Mouse (Mus musculus) gastrocnemius, postnatal 36 days (tissue): ENCODE measurements around the gene Zscan2. TPM values are rescaled to one million over a fixed set of nuclear protein-coding genes. Genes with fewer than 3 reads are reported as not detected.
"Not testable (repeated sequence)": the region's sequence is repeated elsewhere in the genome, so short reads cannot be mapped to it uniquely, and the experiment has no call there.

Source experiments
- DNase-seq, 2 experiments: peaks; one replicate each; pipeline ENCODE4 v3.0.0; 2022
- intact Hi-C: fragments of 180-260 bp; cut with DNase I; formaldehyde crosslinking; loops from one replicate; pipeline ENCODE4 v1.15.1; 2025
- long read RNA-seq, 2 experiments: library from polyadenylated mRNA; stranded (forward); transcript quantifications; one replicate each; pipeline ENCODE4 v2.0.0; 2021
- total RNA-seq, 2 experiments: library from RNA; stranded (reverse); gene quantifications; 2 replicates each; pipeline ENCODE4 v1.2.3; 2021

The Zscan2 gene
- total RNA-seq: 1 to 10 TPM; 1.3 TPM
- long read RNA-seq, experiment 1: 0 reads
- long read RNA-seq, experiment 2, partial matches to known transcripts: 0 of 1 reads
- long read RNA-seq, experiment 2, other reads (novel, unspliced or antisense): 0 of 1 reads

DNA sequence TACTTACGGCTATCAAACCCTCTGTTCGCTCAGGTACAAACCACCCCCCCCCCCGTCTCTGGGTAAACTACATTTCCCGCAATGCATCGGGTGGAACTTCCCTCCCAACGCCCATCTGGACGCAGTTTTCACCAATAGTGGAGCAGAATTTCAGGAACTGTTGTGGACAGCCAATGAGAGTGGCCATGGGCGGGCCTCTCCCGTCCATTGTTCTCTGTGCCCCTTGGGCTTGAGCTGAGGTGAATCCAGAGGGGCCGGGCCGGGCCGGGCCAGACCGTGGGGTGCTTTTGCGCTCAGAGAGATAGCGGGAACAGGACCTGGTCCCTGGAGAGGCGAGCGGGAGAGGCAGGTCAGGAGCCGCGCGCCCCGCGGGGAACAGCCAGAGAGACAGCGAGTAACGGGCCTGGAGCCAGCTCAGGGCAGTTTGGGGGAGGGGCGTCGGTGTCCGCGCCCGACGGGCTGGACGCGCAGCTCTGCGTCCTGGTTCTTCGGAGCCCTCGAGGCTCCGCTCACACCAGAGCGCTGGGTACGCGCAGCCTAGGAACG, at the start of gene Zscan2:
Gene Zscan2, plus strand, starts transcription at position 192 of the 546 bp plus-strand sequence.
- peak; percentile 83 to 84 for DNase-seq
- intact Hi-C loops: no loop called here

DNA sequence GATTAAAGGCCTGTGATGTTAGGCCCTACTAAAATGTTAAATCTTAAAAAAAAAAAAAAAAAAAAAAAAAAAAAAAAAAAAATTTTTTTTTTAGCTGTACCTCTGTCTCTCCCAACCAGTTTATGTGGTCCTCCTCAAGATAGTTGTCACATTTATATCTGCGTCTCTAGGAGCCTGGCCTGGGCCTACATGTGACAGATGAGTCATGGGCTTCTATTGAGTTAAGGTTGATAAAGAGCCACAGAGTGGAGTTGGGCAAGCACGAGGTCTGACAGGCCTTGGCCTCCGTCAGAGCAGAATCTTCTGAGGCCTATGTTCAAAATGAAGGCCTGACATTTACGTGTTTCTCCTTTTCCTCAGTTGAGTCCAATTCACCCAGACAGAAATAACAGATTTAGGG, 47.3 kb upstream of the Zscan2 start:
- intact Hi-C loops: no loop called here
- no peak for DNase-seq

DNA sequence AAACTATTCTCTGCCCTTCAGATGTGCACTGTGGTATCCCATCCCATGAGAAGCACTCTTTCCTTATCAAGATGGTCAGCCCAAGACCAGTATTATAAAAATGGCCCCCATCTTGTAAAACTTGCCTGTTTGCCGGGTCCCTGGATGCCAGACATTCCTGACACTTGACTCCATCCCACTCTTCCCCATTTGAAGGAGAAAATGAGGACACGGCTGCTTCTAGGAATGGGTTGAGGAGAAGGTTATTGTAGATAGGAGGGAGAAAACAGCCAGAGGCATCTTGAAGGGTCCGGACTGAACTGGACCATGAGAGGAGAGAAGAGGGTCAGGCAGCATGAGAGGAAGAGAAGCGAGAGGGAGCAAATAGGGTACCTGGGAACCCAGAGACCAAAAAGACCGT, 44.1 kb upstream of the Zscan2 start:
- DNase-seq: no peak
- intact Hi-C loops: no loop called here

DNA sequence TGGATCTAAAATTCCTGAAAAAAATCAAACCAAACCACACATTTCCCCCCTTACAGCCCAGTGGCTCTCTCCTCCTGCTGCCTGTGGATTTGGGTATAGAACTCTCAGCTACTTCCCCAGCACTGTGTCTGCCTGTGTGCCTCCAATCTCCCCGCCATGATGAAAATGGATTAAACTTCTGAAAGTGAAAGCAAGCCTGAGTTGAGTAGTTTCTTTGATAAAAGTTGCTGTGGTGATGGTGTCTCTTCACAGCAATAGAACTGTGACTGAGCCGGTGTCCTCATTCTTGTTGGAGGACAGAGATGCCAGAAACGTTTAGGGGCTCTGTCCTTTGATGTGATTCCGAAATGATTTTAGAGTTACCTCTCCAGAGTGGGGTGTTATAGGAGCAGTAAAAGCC, 39.9 kb upstream of the Zscan2 start:
- intact Hi-C loops: no loop called here
- no peak for DNase-seq

DNA sequence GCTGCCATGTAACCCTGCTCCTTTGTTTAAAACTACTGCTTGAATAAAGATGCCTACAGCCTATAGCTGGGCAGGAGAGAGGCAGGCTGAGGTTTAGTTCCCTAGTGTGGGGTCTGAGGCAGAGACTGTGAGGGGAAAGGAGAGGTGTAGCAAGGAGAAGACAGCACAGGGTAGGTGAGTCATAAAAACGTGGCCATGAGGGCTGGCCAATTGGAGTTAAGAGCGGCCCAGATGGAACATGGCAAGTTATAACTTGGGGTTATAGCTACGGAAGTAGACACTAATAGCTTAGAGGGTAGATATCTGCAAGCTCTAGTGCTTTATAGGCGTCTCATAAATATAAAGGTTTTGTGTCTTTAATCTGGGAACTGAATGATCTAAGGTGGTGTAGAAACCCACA, 37.5 kb upstream of the Zscan2 start:
- DNase-seq: no peak
- intact Hi-C loops: no loop called here

DNA sequence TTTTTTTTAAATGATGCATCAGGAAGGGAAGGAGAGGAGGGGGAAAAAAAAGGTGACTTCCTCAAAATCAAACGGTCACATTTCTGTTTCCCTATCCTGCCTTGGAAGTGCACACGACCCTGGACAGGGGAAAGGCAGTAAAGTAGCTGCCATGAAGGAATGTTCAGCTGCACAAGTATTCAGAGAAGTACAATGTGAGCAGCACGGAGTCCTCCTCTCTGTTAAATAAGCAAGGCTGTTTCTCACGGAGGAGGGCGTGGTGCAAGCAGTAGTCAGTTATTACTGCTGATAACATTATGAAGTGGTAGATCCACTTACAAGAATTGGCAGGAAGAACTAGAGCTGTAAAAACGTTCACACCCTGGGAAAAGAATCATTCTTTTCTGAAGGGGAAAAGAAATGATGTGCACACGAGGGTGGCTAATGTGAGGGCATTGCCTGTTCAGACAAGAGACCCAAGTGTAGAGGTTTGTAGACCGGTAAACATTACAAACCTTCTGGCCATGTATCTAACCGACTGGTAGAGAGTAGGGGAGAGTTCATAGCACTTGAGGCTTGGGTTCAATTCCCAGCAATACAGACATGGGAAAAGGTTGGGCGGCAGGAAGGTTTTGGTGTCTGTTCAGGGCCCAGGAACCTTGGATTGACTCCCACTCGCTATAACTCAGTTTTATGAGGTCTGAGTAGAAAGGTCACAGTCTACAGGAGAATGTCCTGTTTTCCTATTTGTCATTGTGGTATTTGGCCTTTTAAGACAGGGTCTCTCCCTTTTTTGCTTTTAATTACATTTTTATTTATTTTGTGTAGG, 36.6 kb upstream of the Zscan2 start:
- no peak for DNase-seq
- intact Hi-C loops: no loop called here

DNA sequence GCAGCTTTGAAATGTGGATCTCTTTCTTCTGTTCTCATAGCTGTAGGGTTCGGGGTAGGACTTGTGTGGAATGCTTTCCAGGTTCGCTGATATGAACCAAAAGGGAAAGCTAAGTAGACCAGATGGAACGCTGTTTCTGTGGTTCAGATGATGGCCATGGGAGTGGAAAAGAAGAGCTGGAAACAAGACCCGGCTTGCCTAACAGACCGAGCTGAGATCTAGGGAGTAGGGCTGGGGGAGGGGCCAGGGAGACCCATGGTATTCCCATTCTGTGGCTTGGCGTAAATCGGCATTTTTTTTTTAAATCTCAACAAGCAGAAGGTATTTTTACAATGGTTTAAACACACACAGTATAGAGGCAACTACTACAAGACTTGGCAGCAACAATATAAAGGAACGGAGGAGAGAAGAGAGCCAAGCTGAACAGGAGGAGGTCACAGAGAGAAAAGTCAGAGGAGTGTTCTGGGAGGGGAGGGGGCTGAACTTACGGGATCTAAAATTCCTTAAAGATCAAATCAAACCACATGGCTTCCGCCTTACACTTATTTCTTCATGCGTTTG, 34.8 kb upstream of the Zscan2 start, which contains the start of gene Iqgap1:
Gene Iqgap1, minus strand, starts transcription at position 132 of the 561 bp plus-strand sequence.
- intact Hi-C loops: no loop called here
- DNase-seq: no peak

DNA sequence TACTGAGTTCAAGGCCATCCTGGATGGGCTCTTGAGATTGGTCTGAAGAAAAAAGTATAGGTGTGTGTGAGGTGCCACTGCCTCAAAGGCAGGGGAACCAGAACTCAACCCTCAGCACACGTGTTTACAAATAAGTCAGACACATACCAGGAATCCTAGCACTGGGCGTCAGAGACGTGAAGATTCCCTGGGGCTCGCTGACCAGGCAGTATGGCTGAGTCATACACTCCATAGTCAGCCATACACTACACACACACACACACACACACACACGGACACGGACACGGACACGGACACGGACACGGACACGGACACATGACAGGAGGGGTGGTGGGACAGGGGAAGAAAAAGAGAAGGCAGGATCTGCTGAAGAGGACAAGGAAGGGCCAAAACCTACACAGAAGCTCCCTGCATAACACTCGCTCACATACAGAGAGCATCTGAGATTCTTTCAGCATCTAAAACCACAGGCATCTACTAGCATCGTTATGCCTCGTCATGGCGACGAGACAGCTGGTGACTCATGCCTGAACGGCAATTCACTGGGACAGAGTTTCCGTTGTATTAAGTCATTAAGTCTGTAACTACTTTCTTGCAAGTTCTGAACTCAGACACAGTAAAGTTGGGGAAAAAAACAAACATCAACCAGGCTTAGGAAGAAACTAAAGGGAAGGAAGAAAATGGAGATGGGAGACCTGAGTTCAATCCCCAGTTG, 32.4 kb upstream of the Zscan2 start:
- DNase-seq: no peak
- intact Hi-C loops: no loop called here

DNA sequence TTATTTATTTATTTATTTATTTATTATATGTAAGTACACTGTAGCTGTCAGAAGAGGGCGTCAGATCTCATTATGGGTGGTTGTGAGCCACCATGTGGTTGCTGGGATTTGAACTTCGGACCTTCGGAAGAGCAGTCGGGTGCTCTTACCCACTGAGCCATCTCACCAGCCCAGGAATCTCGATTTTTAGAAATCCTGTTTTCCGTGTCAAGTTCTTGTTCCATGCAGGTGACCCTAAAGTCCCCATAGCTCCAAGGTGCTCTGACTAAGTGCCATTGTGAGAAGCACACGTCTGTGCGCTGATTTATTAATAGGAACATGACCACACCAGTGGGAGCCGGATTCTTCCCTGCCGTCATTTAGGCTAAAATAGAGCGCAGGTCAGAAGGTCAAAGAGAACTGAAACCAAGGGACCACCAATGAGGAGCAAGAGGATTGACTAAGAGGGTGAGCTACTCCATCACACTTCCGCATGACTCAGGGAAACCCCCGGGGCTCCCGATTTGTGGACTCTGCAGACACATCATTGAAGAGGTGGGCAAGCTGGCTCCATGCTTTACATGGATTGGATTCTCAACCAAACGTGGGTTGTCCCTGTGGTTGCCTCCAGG, 30.4 kb upstream of the Zscan2 start:
- no peak for DNase-seq
- intact Hi-C loops: no loop called here

DNA sequence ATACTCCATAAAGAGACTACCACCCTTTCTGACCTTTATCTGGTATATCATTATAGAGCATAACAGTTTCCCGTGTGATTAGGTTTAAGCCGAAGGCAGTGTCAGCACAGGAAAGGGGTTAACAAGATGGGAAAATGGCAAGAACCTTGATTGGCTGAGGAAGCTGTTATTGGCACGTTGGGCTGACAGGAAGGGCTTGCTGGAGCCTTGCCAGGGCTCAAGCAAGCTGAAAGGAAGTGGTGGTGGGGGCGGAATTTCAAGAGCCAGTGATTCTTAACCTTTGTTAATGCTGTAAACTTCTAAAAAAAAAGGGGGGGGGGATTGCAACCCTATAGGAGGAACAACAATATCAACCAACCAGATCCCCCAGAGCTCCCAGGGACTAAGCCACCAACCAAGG, 28.5 kb upstream of the Zscan2 start:
- intact Hi-C loops: no loop called here
- no peak for DNase-seq

DNA sequence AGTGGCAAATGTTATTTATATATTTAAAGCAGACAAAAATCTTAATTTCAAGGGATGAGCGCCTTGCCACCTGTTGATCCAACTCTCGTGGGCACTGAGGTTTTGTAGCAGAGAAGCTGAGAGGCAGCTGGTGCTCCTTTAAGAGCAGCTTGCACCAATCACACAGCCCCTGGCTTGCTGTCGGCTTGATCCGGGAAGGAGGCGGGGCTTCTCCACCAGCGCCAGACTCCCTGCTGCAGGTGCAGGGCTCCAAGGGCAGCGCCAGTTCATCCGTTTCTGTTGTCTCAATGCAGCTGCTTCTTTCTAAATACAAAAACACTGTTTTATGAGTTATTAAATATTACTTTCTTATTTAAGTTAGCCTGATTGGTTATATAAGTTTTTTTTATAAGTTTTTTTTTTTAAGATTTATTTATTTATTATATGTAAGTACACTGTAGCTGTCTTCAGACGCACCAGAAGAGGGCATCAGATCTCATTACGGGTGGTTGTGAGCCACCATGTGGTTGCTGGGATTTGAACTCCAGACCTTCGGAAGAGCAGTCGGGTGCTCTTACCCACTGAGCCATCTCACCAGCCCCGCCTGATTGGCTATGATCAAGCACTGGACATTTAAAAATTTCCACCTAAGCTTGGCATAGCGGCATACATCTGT, 27.6 kb upstream of the Zscan2 start:
- peak in 1 of 2 experiments; percentile 26 for DNase-seq
- intact Hi-C loops: not testable (repeated sequence)

DNA sequence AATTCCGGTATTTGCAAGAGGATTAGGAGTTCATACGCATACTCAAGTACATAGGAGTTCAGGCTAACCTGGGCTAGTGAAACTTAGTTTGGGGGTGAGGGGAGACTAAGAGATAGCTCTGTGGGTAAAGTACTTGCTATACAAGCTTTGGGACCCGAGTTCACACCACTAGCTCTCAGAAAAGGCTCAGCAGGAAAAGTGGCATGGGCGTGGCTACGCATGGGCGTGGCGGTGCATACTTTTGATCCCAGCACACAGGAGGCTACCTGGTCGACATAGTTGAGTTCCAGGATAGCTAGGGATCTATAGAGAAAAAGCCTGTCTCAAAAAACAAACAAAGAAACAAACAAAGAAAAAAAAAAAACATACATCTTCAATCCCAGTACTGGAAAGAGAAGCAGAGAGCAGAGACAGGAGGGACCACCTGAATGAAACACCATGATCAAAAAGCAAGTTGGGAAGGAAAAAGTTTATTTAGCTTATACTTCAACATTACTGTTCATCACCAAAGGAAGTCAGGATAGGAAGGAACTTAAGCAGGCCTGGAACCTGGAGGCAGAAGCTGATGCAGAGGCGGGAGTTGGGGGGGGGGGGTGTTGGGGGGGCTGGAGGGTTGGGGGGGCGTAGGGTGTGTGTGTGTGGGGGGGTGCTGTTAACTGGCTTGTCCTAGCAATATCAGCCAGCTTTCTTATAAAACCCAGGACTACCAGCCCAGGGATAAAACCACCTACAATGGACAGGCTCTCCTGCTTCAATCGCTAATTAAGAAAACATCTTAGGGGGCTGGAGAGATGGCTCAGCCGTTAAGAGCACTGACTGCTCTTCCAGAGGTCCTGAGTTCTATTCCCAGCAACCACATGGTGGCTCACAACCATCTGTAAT, 26.8 kb upstream of the Zscan2 start:
- intact Hi-C loops: no loop called here
- no peak for DNase-seq

DNA sequence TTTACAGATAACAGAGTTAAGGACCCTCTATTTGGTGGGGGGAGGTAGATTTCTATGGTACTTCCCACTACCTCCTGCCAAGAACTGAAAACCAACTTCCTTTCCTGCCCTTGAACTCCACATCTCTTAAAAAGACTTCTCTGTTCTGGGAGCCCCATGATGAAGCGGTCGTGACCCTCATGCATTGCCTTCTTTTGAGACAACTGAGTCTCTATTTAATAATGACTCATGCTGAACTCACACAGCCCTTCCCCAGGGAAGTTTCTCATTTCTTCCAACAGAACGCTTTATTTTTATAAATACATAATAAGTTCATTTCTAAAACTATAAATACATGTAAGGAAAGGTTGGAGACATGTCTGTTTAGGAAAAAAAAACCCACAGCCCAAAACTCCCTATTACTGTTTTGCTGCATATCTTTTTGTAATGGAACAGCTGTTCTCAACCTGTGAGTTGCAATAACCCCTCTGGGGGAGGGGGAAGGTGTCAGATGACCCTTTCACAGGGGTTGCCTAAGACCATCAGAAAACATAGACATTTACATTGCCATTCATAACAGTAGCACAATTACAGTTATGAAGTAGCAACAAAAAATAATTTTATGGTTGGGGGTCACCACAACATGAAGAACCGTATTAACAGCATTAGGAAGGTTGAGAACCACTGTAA, 24.6 kb upstream of the Zscan2 start:
- no peak for DNase-seq
- intact Hi-C loops: no loop called here

DNA sequence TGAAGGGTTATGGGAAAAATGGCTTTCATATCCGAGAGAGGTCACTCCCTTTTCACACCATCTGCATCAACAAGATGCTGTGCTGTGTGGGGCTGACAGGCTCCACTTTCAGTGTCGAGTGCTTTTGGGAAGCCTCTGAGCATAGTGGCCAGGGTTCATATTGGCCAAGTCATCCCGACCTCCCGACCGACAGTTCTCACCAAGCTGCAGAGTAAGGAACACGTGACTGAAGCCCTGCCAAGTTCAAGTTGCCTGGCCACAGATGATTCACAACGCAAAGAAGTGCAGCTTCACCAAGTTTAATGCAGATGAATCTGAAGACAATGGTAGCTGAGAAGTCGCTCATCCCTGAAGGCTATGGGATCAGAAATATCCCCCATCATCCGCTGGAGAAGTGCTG, 23.0 kb upstream of the Zscan2 start:
- intact Hi-C loops: no loop called here
- DNase-seq: no peak

DNA sequence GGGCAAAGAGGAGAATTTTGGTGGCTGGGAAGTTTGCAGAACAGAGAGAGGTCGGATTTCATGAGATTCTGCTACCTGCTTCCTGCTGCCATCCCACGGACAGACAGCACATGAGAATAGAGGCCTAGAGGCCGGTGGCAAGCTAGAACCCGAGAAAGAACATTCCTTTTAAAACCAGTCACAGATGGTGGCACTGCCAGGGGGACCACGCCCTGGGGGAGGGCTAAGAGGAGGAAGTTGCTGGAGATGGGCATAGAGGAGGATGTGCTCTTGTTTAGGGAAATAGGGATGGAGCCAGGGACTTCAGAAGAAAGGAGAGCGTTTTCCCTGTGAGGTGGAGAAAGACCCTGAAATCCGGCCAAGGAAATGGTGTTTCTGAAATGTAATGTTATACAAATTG, 22.5 kb upstream of the Zscan2 start:
- no peak for DNase-seq
- intact Hi-C loops: no loop called here

DNA sequence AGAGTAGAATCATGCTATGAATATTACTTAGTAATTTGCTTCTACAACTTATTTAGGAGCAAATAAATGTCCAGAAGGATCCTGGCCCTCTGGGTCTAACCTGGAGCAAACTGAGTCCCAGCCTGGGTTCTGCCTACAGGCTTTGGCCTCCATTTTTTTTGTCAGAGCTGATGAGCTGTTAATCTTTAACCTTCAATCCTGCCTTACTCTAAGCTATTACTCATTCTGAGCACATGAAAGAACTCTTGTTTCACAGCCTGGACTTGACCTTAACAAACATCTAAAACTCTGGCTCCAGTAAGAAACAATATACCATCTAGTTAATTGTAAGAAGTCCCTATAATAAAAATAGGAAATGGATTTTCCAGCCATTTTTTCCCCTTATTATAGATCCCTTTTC, 21.0 kb upstream of the Zscan2 start:
- DNase-seq: no peak
- intact Hi-C loops: loop anchor here (10.0 kb wide), 2 partner anchors 235 to 455 kb away; partner anchors contain the start of gene Fes

DNA sequence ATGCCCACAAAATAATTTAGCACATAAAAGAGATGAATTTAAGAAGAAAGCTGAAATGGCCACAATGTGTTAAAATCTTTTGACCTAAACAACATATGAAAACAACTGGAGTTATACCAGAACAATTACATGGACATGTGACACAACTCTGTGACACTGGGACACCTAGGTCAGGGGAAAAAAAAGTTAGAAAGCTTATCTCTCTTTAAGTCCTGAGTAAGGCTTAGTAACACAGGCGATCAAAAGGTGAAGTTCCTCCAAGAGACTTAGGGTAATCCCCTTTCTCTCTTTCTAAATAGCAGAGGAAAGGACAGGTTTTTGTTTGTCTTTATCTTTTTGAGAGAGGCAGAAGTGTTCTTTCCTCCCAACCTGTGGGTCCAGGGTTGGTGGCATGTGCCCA, 20.5 kb upstream of the Zscan2 start:
- no peak for DNase-seq
- intact Hi-C loops: loop anchor here (10.0 kb wide), 2 partner anchors 235 to 455 kb away; partner anchors contain the start of gene Fes

DNA sequence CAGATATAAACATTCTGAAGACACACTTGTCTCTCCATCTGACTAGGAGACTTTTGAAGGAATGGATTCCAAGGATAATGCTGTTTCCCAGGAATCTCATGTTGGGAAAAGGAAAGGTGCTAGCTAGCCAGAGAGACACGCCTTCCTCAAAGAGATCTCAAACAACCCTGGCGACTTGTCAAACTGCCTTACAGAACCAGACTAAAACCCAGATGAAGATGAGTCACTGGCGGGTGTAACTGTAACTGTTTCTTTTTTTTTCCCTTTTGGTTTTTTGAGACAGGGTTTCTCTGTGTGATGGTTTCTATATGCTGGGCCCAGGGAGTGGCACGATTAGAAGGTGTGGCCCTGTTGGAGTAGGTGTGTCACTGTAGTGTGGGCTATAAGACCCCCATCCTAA, 19.8 kb upstream of the Zscan2 start:
- intact Hi-C loops: loop anchor here (10.0 kb wide), 2 partner anchors 236 to 456 kb away; partner anchors contain the start of gene Fes
- no peak for DNase-seq
